Comparison of ENCODE assay signal across 24 mouse cellular contexts in the genomic region with DNA sequence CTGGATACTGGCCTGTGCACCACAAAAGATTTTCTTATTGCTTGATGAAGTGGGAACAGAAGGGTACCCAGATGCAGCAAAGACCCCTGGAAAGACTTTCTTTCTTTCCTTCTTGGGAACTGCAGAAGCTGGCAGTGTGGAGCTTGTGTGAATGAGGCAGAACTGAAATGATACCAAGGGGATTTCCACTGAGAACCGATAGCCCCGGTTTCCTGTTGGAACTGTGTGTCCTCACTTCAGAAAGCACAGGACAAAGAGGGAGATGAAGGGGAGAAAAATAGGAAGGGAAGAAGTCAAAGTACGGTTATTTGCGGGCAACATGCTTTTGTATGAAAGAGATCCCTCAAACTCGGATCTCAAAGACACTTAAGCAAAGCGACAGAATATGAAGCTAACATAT.
"Had no signal": no experiment of that assay in that cellular context is flagged by ENCODE, and none has a peak within 500 bp of the region (broad histone marks: within the 10 kb centered on the region; RNA-seq: fewer than 3 reads in every experiment).

No protein-coding gene starts in this region.

- H3K27me3 ChIP-seq: heart, embryonic 13.5 days; heart, embryonic 15.5 days; hindbrain, embryonic 12.5 days; intestine, embryonic 15.5 days; limb, embryonic 12.5 days had no signal

- H3K9me3 ChIP-seq: heart, embryonic 13.5 days; heart, embryonic 15.5 days; hindbrain, embryonic 10.5 days; hindbrain, embryonic 12.5 days; intestine, embryonic 15.5 days; limb, embryonic 10.5 days; limb, embryonic 12.5 days had no signal

- H3K27ac ChIP-seq: heart, adult 2 months; heart, embryonic 13.5 days; heart, embryonic 15.5 days; hindbrain, embryonic 10.5 days; hindbrain, embryonic 12.5 days; hindbrain, embryonic 14.5 days; intestine, embryonic 15.5 days; layer of hippocampus, adult 2 months; left cerebral cortex, adult 2 months; limb, embryonic 10.5 days; limb, embryonic 12.5 days had no signal

- H3K4me2 ChIP-seq: heart, embryonic 11.5 days; heart, embryonic 13.5 days; heart, embryonic 15.5 days; hindbrain, embryonic 12.5 days; hindbrain, embryonic 14.5 days; intestine, embryonic 15.5 days; limb, embryonic 12.5 days; liver, embryonic 11.5 days had no signal

- H3K9ac ChIP-seq: heart, embryonic 13.5 days; heart, embryonic 15.5 days; hindbrain, embryonic 12.5 days; hindbrain, embryonic 14.5 days; intestine, embryonic 15.5 days; limb, embryonic 12.5 days had no signal

- H3K36me3 ChIP-seq: heart, embryonic 13.5 days; heart, embryonic 15.5 days; hindbrain, embryonic 10.5 days; hindbrain, embryonic 12.5 days; intestine, embryonic 15.5 days; limb, embryonic 10.5 days; limb, embryonic 12.5 days had no signal

- ATAC-seq: hindbrain, embryonic 16.5 days; inflammation-experienced regulatory T-cells, adult 6 months; intestine, embryonic 15.5 days; intestine, postnatal 0 days had no signal

- H3K4me3 ChIP-seq: heart, adult 2 months; heart, embryonic 13.5 days; heart, embryonic 15.5 days; hindbrain, embryonic 10.5 days; hindbrain, embryonic 12.5 days; intestine, embryonic 15.5 days; layer of hippocampus, adult 2 months; left cerebral cortex, adult 2 months; limb, embryonic 10.5 days; limb, embryonic 12.5 days had no signal

- DNase-seq: gastrocnemius, postnatal 25 days; heart, adult 2 months; heart, postnatal 4 days; kidney, adult 18-20 months; kidney, adult 8-10 months; kidney, postnatal 10 days; kidney, postnatal 25 days; kidney, postnatal 4 days; liver had no signal

- H3K4me1 ChIP-seq: intestine, embryonic 15.5 days had no signal
